ENCODE assay signal across 8 mouse cellular contexts in genomic region chr13:23622861-23623450, GRCm38 (mm10). TPM values are rescaled to one million over a fixed set of nuclear protein-coding genes. Genes with fewer than 3 reads are reported as not detected.
DNase-seq lines count a peak whose midpoint lies in the region; ATAC-seq lines count a peak whose summit lies in the region.

No protein-coding gene starts in this region.

- 30% methylated on average over 7 of the region's 7 CpGs for WGBS in forebrain, embryonic 10.5 days
- WGBS in lung, embryonic 16.5 days, result 26% methylated on average over 7 of the region's 7 CpGs

- H3K27ac ChIP-seq in forebrain, embryonic 10.5 days, result peak overlapping the region; percentile 97
- peak overlapping the region; percentile 75 for H3K27ac ChIP-seq in lung, embryonic 16.5 days (ENCODE audit: low read length)

- H3K4me2 ChIP-seq in lung, embryonic 16.5 days (ENCODE audit: low read depth, low read length), result peak overlapping the region; percentile 82

- H3K4me3 ChIP-seq in forebrain, embryonic 10.5 days, result peak overlapping the region; percentile 73
- peak overlapping the region; percentile 65 for H3K4me3 ChIP-seq in lung, embryonic 16.5 days (ENCODE audit: low read length)

- peaks cover 26% of the 10 kb centered on the region for H3K27me3 ChIP-seq in forebrain, embryonic 10.5 days (ENCODE audit: poor library complexity, severe bottlenecking)
- H3K27me3 ChIP-seq in lung, embryonic 16.5 days (ENCODE audit: control insufficient read depth, insufficient read depth, low read depth, low read length), result no peaks in the 10 kb centered on the region

- peak; percentile 15 to 31 for DNase-seq in cerebellum, adult 18-20 months
- peak; percentile 39 for DNase-seq in MEL-GATA-1-ER (ENCODE audit: extremely low read depth, low read depth)
- no peak for DNase-seq in forebrain, embryonic 10.5 days (ENCODE audit: extremely low spot score, low spot score)
- peak; percentile 24 for DNase-seq in hindlimb bud, embryonic 11.5 days (ENCODE audit: extremely low spot score, low read depth, low spot score)
- peak; percentile 55 for DNase-seq in testis, postnatal 10 days (ENCODE audit: low spot score)
- no peak for DNase-seq in left cerebral cortex, postnatal 25 days (ENCODE audit: low spot score in 2 of 2)

- no peaks in the 10 kb centered on the region for H3K9me3 ChIP-seq in forebrain, embryonic 10.5 days
- no peaks in the 10 kb centered on the region for H3K9me3 ChIP-seq in lung, embryonic 16.5 days (ENCODE audit: control insufficient read depth, low read length)

- no peaks in the 10 kb centered on the region for H3K36me3 ChIP-seq in forebrain, embryonic 10.5 days (replicated peaks)
- no peaks in the 10 kb centered on the region for H3K36me3 ChIP-seq in lung, embryonic 16.5 days (ENCODE audit: control insufficient read depth, insufficient read depth, low read length)

- H3K4me1 ChIP-seq in forebrain, embryonic 10.5 days, result peaks cover 28% of the 10 kb centered on the region
- peaks cover 9% of the 10 kb centered on the region for H3K4me1 ChIP-seq in lung, embryonic 16.5 days (replicated peaks; ENCODE audit: control insufficient read depth, insufficient read depth, low read length)

- intact Hi-C loops in left cerebral cortex, postnatal 25 days (cut with DNase I), result loop anchor here (1.0 to 5.0 kb wide), 4 partner anchors 61 to 1906 kb away; partner anchors contain the start of genes Hist1h2af, Hist1h2ai, Hist1h2bc and Hist1h2bl

- peak overlapping the region; percentile 53 for H3K9ac ChIP-seq in lung, embryonic 16.5 days (ENCODE audit: low read length)

- no peak for ATAC-seq in cerebellum, adult (ENCODE audit: insufficient number of reproducible peaks, low FRiP score, low TSS enrichment)
- no peak for ATAC-seq in lung, embryonic 16.5 days (ENCODE audit: low read depth)

RNA-seq across cellular contexts. Expression of gene Hist1h1e, which starts 0.6 kb away (rescaled TPM):
- 19.8 and 21.4 TPM in 2 replicates for polyA plus RNA-seq in forebrain, embryonic 10.5 days (2016; fragmentation: Nextera tagmentation; extraction: Ambion mirVana)
- polyA plus RNA-seq in lung, embryonic 16.5 days (2015; fragmentation: Nextera tagmentation; extraction: Ambion mirVana), result 20.3 and 21.3 TPM in 2 replicates
- 10 to 100 TPM; 53.2 to 67.9 TPM for total RNA-seq in left cerebral cortex, postnatal 25 days (2021)

RNA-seq across cellular contexts. Expression of gene Hist1h2be, which starts 2.0 kb away (rescaled TPM):
- 3.2 and 3.6 TPM in 2 replicates for polyA plus RNA-seq in forebrain, embryonic 10.5 days (2016; fragmentation: Nextera tagmentation; extraction: Ambion mirVana)
- 3.3 and 3.4 TPM in 2 replicates for polyA plus RNA-seq in lung, embryonic 16.5 days (2015; fragmentation: Nextera tagmentation; extraction: Ambion mirVana)
- total RNA-seq in left cerebral cortex, postnatal 25 days (2021), result 1 to 10 TPM; 7.4 to 7.7 TPM

RNA-seq across cellular contexts. Expression of gene Hist1h4d, which starts 41.6 kb away (rescaled TPM):
- polyA plus RNA-seq in forebrain, embryonic 10.5 days (2016; fragmentation: Nextera tagmentation; extraction: Ambion mirVana), result 112 and 119 TPM in 2 replicates
- 130 and 135 TPM in 2 replicates for polyA plus RNA-seq in lung, embryonic 16.5 days (2015; fragmentation: Nextera tagmentation; extraction: Ambion mirVana)
- 100 to 1,000 TPM; 121 to 160 TPM for total RNA-seq in left cerebral cortex, postnatal 25 days (2021)

RNA-seq across cellular contexts. Expression of gene Hist1h3d, which starts 47.4 kb away (rescaled TPM):
- 7.1 and 7.2 TPM in 2 replicates for polyA plus RNA-seq in forebrain, embryonic 10.5 days (2016; fragmentation: Nextera tagmentation; extraction: Ambion mirVana)
- polyA plus RNA-seq in lung, embryonic 16.5 days (2015; fragmentation: Nextera tagmentation; extraction: Ambion mirVana), result 7.4 and 9.5 TPM in 2 replicates
- total RNA-seq in left cerebral cortex, postnatal 25 days (2021), result 10 to 100 TPM in 1 of 2 experiments, 1 to 10 TPM in 1; 7.2 to 10.5 TPM

RNA-seq across cellular contexts. Expression of gene Hist1h2ad, which starts 48.8 kb away (rescaled TPM):
- polyA plus RNA-seq in forebrain, embryonic 10.5 days (2016; fragmentation: Nextera tagmentation; extraction: Ambion mirVana), result 1.5 TPM in 2 replicates
- 2.9 and 3.4 TPM in 2 replicates for polyA plus RNA-seq in lung, embryonic 16.5 days (2015; fragmentation: Nextera tagmentation; extraction: Ambion mirVana)
- total RNA-seq in left cerebral cortex, postnatal 25 days (2021), result 1 to 10 TPM; 9.0 to 9.1 TPM

Comparison
In these comparisons a context has a peak if more than half of its experiments do, and no peak if none do; other contexts are left out.
1. DNase-seq: peak in cerebellum, adult 18-20 months (2 of 2), MEL-GATA-1-ER (single experiment), hindlimb bud, embryonic 11.5 days (single experiment) and testis, postnatal 10 days (single experiment); none in forebrain, embryonic 10.5 days (single experiment) and left cerebral cortex, postnatal 25 days (0 of 2).